Mouse (Mus musculus) Patski (cell line): ENCODE measurements at regions not wholly inside any gene's neighbourhood (a gene's known extent, or its start where the extent isn't known, plus 50 kb on each side); places are given as distances from the start of the nearest gene placed in this dataset.

Source experiments
- ATAC-seq: fragments of 100-300 bp; one replicate; pipeline ENCODE4 v1.8.0; 2021
- CTCF ChIA-PET: fragments of 350-600 bp; sonication (Branson Sonifier 250); formaldehyde crosslinking; loops from one replicate; lab custom pipeline; 2022; ENCODE audit warnings: inconsistent platforms; lab: Charles Lee
- POLR2A ChIA-PET: fragments of 350-600 bp; sonication (Branson Sonifier 250); formaldehyde crosslinking; loops from one replicate; lab custom pipeline; 2022; ENCODE audit warnings: antibody characterized with exemption, inconsistent platforms; lab: Charles Lee
- DNase-seq: peaks from one replicate; pipeline ENCODE4 v3.0.0-alpha.2; 2011; ENCODE audit warnings: low read depth, low spot score
- H3K27me3 ChIP-seq: fragments of 371-371 bp; one replicate; pipeline ENCODE4 v1.5.1; 2021
- CTCF ChIP-seq: fragments of 100-300 bp; IDR thresholded peaks from one replicate; pipeline ENCODE4 v1.5.1; 2021
- in situ Hi-C: fragments of 300-500 bp; cut with MboI; formaldehyde crosslinking; loops from 3 replicates; pipeline ENCODE4 v1.11.1; 2018; ENCODE audit warnings: low pct_unique_long_range_greater_than_20kb, mixed read lengths

DNA sequence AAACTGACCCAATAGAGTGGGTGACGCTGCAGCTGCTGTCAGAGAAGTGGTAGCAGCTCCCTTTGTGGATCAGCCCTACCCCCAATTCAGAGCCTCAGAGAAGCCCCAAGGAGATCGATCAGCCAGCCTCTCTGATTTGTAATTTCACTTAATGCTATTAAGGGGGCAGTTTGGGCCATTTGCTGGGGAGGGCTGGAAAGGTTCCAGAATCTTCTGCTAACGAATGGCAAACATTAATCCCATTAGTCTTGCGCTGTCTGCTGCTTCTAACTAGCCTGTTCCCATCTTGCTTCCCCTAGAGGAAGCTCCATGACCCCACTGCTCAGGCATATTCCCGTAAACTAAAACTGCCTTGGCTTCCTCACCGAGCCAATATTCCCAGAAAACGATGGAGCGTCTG lies 59.9 kb upstream of the Lrrn2 start:
- peaks cover 39% of the 10 kb centered on the region for H3K27me3 ChIP-seq
- no peak for ATAC-seq
- ChIA-PET CTCF (no interaction called here), POLR2A (no interaction called here)
- DNase-seq = no peak
- in situ Hi-C loops = no loop called here
- no peak for TF ChIP-seq CTCF

DNA sequence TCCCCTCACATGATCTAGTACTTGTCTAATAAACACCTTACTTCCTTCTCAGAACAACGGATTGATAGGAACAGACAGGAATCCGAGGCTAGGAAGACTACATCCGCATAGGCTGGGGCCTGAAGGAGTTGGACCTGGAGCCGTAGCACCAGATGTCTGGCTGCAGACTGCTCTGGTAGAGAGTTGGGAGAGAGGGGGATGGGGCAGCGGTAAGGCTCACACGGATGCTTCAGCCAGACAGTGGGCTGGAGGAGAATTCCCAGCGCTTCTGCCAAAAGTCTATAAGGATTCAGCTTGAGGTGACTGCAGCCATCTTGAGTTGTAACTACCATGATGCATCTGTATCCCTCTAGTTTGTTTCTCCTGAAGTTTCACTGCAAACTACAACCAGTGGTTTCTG lies 61.8 kb upstream of the Lrrn2 start:
- ChIA-PET CTCF (no interaction called here), POLR2A (no interaction called here)
- DNase-seq = no peak
- no peak for TF ChIP-seq CTCF
- peaks cover 49% of the 10 kb centered on the region for H3K27me3 ChIP-seq
- no peak for ATAC-seq
- in situ Hi-C loops = no loop called here

DNA sequence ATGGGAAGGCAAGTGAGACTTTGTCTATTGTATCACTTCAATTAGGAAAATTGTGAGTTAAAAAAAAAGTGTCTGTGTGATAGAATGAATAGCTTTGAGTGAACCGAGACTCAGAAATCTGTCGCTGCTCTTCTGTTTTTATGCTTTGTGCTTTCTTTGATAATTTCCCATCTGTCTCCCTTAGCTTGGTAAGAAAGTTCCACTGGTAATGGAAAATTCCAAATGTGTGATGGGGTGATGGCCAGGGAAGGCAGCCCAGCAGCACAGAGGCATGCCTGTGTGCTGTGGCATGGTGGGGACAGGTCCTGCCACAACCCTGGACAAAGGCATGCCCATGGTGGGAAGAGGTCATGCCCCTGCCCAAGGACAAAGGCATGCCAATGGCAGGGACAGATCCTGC lies 62.7 kb upstream of the Lrrn2 start:
- H3K27me3 ChIP-seq = peaks cover 47% of the 10 kb centered on the region
- in situ Hi-C loops = no loop called here
- ChIA-PET POLR2A (no interaction called here), CTCF (no interaction called here)
- ATAC-seq (no peak), DNase-seq (no peak)
- no peak for TF ChIP-seq CTCF

DNA sequence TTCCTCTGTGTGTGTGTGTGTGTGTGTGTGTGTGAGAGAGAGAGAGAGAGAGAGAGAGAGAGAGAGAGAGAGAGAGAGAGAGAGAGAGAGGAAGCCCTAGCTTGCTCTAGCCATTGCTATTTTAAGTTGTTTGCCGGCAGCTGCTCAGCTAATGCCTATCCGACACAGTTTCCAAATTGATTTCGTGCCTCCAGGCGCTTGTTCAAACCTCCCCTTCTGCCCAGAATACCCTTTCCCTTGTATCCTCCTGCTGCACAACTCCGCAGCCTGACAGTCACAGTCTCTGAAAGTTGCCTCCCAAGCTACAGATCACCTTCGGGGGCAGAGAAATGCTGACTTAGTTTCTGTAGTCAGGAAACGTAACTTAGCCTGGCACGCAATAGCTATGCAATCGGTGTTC lies 63.9 kb upstream of the Nfasc start:
- CTCF ChIA-PET = no interaction called here
- POLR2A ChIA-PET = no interaction called here
- in situ Hi-C loops = no loop called here
- DNase-seq (no peak), ATAC-seq (no peak)
- TF ChIP-seq CTCF = no peak
- peaks cover 47% of the 10 kb centered on the region for H3K27me3 ChIP-seq

DNA sequence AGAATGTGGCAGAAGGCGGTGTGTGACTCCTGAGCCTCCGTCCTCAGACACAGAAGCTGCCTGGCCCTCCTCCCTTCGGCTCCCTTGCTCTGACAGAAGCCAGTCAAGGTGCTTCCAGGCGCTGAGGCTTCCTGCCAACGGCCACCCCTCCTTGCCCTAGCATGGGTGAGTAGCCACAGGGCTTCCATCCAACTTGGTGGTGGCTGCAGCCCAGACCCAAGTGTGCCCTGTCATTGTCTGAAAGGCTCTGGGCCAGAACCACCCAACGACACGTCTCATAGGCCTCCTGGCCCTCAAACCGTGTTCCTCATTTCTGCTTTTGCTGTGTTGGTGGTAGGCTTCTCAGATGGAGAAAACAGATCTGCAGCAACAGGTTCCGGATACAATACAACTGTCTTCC lies 62.2 kb upstream of the Nfasc start:
- CTCF ChIA-PET = no interaction called here
- in situ Hi-C loops = no loop called here
- ATAC-seq (no peak), DNase-seq (no peak)
- no peak for TF ChIP-seq CTCF
- peaks cover 44% of the 10 kb centered on the region for H3K27me3 ChIP-seq
- POLR2A ChIA-PET = no interaction called here

DNA sequence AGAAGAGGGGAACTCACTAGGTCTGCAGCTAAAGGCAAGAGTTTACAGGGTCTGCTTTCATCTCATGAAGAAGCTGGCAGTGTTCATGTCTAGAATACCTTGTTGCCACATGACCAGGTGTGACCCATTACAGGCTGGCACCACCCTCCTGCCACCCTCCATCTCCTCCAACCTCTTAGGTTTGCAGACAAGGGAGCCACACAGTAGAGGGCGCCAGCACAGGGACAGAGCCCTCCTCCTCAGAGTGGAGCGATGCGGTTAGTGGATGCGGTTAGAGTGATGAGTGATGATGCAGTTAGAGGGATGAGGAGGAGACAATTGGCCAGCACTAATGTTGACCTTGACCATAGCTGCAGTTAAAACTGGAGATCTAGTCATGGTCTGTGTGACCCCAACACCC lies 60.8 kb upstream of the Nfasc start:
- in situ Hi-C loops = no loop called here
- ATAC-seq (no peak), DNase-seq (no peak)
- CTCF ChIA-PET = no interaction called here
- H3K27me3 ChIP-seq = peaks cover 40% of the 10 kb centered on the region
- POLR2A ChIA-PET = no interaction called here
- TF ChIP-seq CTCF = no peak

DNA sequence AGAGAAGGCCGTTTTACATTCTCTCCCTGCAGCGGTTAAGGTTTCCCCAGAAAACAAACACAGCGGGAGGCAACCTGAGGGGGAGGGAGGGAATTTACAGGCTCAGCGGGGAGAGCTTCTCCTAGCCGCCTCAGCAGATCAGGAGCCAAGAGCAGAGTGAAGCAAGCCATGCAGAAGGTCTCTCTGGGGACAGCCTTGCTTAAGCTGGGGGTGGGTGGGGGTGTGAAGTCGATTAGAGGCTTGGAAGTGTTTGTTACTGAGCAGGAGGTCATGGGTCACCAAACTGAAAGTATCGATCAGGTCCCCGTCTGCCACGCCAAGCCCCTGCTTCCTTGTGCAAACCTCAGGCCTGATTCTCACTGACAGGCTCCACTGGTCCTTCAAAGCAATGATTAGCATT lies 58.7 kb upstream of the Nfasc start:
- CTCF ChIA-PET = no interaction called here
- POLR2A ChIA-PET = interaction anchor here (0.7 kb wide), 1 partner anchor 31 kb away, joined by 3 read pairs; no protein-coding TSS in a partner anchor
- TF ChIP-seq CTCF = no peak
- in situ Hi-C loops = no loop called here
- ATAC-seq = no peak
- no peak for DNase-seq
- H3K27me3 ChIP-seq = peaks cover 39% of the 10 kb centered on the region

DNA sequence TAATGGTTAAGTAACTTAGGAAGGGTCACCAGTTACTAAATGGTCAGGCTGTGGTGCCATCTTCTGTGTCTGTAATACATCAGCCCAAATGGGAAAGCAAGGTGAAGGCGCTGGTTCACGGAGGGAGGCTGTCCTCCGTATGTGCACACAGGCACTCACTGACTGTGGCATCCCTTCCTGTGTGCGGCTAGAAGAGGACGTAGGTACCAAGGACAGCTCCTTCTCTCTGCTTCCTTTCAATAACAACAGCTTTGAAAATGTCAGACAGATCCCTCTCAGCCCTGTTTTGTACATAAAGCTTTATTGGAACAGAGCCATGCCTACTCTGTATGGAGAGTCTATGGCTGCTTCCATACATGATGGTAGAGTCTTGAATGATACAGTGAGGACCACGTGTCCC lies 57.7 kb upstream of the Nfasc start:
- in situ Hi-C loops = no loop called here
- no peak for TF ChIP-seq CTCF
- H3K27me3 ChIP-seq = peaks cover 30% of the 10 kb centered on the region
- ChIA-PET CTCF (no interaction called here), POLR2A (no interaction called here)
- ATAC-seq = no peak
- no peak for DNase-seq

DNA sequence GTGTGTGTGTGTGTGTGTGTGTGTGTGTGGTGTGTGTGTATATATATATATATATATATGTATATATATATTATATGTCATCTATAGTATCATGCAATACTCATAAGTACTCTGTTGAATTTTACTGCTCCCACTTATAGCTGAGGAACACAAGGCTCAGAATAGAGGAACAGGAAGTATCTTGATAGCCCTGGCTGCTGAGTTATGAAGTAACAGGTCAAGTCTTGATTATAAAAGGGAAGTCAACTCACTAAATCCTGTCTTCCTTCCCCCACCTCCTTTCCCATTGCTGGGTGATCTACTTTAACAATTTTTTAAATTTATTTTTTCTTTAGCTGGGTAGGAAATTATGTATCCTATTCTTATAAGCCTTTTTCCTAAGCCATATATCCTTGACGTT lies 52.9 kb upstream of the Nfasc start:
- no peak for TF ChIP-seq CTCF
- no peak for ATAC-seq
- CTCF ChIA-PET = no interaction called here

More for the DNA sequence above, 52.9 kb upstream of the Nfasc start:
- peaks cover 12% of the 10 kb centered on the region for H3K27me3 ChIP-seq
- in situ Hi-C loops = no loop called here
- POLR2A ChIA-PET = no interaction called here
- DNase-seq = no peak
